9 mouse cellular contexts compared by ENCODE assay signal in genomic region chr1:134561770-134562143, GRCm38 (mm10). TPM values are rescaled to one million over a fixed set of nuclear protein-coding genes. Genes with fewer than 3 reads are reported as not detected.
A peak's percentile ranks its signal among the peaks of the same experiment; 100 is the strongest.
DNase-seq lines count a peak whose midpoint lies in the region; ATAC-seq lines count a peak whose summit lies in the region.
"Had no signal": no experiment of that assay in that cellular context is flagged by ENCODE, and none has a peak within 500 bp of the region (broad histone marks: within the 10 kb centered on the region; RNA-seq: fewer than 3 reads in every experiment).

No protein-coding gene starts in this region.

- DNase-seq in heart, embryonic 10.5 days (ENCODE audit: low spot score), result no peak
- no peak for DNase-seq in heart, adult 11 months
- DNase-seq in A20 (ENCODE audit: low read depth, low spot score), result peak; percentile 22
- no peak for DNase-seq in liver, embryonic 13.5 days
- no peak for DNase-seq in urinary bladder, postnatal 36 days (ENCODE audit: low spot score in 2 of 2)
- DNase-seq in adrenal gland, postnatal 4 days (ENCODE audit: low spot score in 2 of 2), result no peak
- no peak for DNase-seq in urinary bladder, postnatal 25 days (ENCODE audit: low spot score)

- 13% methylated on average over 7 of the region's 7 CpGs for WGBS in heart, embryonic 10.5 days
- 9% methylated on average over 7 of the region's 7 CpGs for WGBS in forebrain, embryonic 13.5 days
- 11% methylated on average over 7 of the region's 7 CpGs for WGBS in liver, embryonic 13.5 days (ENCODE audit: insufficient replicate concordance)

- H3K9me3 ChIP-seq in heart, embryonic 10.5 days, result no peaks in the 10 kb centered on the region
- H3K9me3 ChIP-seq in forebrain, embryonic 13.5 days (replicated peaks), result no peaks in the 10 kb centered on the region
- H3K9me3 ChIP-seq in liver, embryonic 13.5 days (replicated peaks), result no peaks in the 10 kb centered on the region

- peak overlapping the region; percentile 99 for H3K27ac ChIP-seq in heart, embryonic 10.5 days
- peak overlapping the region; percentile 95; the same call in 1 of the 2 replicates for H3K27ac ChIP-seq in forebrain, embryonic 13.5 days
- H3K27ac ChIP-seq in liver, embryonic 13.5 days, result peak overlapping the region; percentile 14; the same call in 1 of the 2 replicates

- peak overlapping the region; percentile 75 for H3K4me2 ChIP-seq in forebrain, embryonic 13.5 days
- peak overlapping the region; percentile 99 for H3K4me2 ChIP-seq in liver, embryonic 13.5 days

- H3K4me1 ChIP-seq in heart, embryonic 10.5 days, result peaks cover 14% of the 10 kb centered on the region
- peaks cover 46% of the 10 kb centered on the region for H3K4me1 ChIP-seq in forebrain, embryonic 13.5 days
- peaks cover 43% of the 10 kb centered on the region for H3K4me1 ChIP-seq in liver, embryonic 13.5 days (replicated peaks)

- H3K27me3 ChIP-seq in heart, embryonic 10.5 days (ENCODE audit: insufficient read depth, poor library complexity, severe bottlenecking), result no peaks in the 10 kb centered on the region
- no peaks in the 10 kb centered on the region for H3K27me3 ChIP-seq in forebrain, embryonic 13.5 days
- H3K27me3 ChIP-seq in liver, embryonic 13.5 days, result no peaks in the 10 kb centered on the region

- no peaks in the 10 kb centered on the region for H3K36me3 ChIP-seq in heart, embryonic 10.5 days
- H3K36me3 ChIP-seq in forebrain, embryonic 13.5 days (ENCODE audit: poor library complexity, severe bottlenecking), result no peaks in the 10 kb centered on the region
- no peaks in the 10 kb centered on the region for H3K36me3 ChIP-seq in liver, embryonic 13.5 days

- ATAC-seq in forebrain, embryonic 13.5 days, result no peak
- ATAC-seq in liver, embryonic 13.5 days (ENCODE audit: low read depth), result no peak

- peak overlapping the region; percentile 100 for H3K4me3 ChIP-seq in heart, embryonic 10.5 days
- peak overlapping the region; percentile 100 for H3K4me3 ChIP-seq in forebrain, embryonic 13.5 days
- peak overlapping the region; percentile 92 for H3K4me3 ChIP-seq in liver, embryonic 13.5 days (replicated peaks)

- H3K9ac ChIP-seq in forebrain, embryonic 13.5 days, result peak overlapping the region; percentile 99
- peak overlapping the region; percentile 91 for H3K9ac ChIP-seq in liver, embryonic 13.5 days

RNA-seq across cellular contexts. Expression of gene Kdm5b, which starts 1.8 kb away (rescaled TPM):
- 28.9 and 42.5 TPM in 2 replicates for polyA plus RNA-seq in heart, embryonic 10.5 days (2016; fragmentation: Nextera tagmentation; extraction: Ambion mirVana)
- polyA plus RNA-seq in forebrain, embryonic 13.5 days (2015; fragmentation: Nextera tagmentation; extraction: Ambion mirVana), result 95.4 and 96.5 TPM in 2 replicates
- 7.6 and 7.7 TPM in 2 replicates for polyA plus RNA-seq in liver, embryonic 13.5 days (2015; fragmentation: Nextera tagmentation; extraction: Ambion mirVana)
- 10 to 100 TPM; 64.0 to 65.5 TPM for total RNA-seq in adrenal gland, postnatal 4 days (2021)

RNA-seq across cellular contexts. Expression of gene Mgat4e, which starts 12.3 kb away (rescaled TPM):
- not detected in 2 replicates for polyA plus RNA-seq in heart, embryonic 10.5 days (2016; fragmentation: Nextera tagmentation; extraction: Ambion mirVana)
- not detected in 2 replicates for polyA plus RNA-seq in forebrain, embryonic 13.5 days (2015; fragmentation: Nextera tagmentation; extraction: Ambion mirVana)
- not detected in 2 replicates for polyA plus RNA-seq in liver, embryonic 13.5 days (2015; fragmentation: Nextera tagmentation; extraction: Ambion mirVana)
- not detected for total RNA-seq in adrenal gland, postnatal 4 days (2021)
- total RNA-seq: layer of hippocampus, postnatal 25 days had no signal

Comparison
In these comparisons a context has a peak if more than half of its experiments do, and no peak if none do; other contexts are left out.
1. H3K27ac ChIP-seq: peak in every context shown above with its lines; median percentile 99 in heart, embryonic 10.5 days; 95 in forebrain, embryonic 13.5 days; 14 in liver, embryonic 13.5 days.